Mouse (Mus musculus) neural tube, embryonic 10.5 days (tissue): ENCODE data around the gene Lrrc75a.

Experiments
- DNase-seq: peaks from one replicate; pipeline ENCODE4 v3.0.0-alpha.2; 2017; ENCODE audit warnings: low spot score; ENCODE audit errors: extremely low spot score

Lrrc75a gene

GRCm38 (mm10) chr11:62645732-62646494, 2.4 kb downstream of the Lrrc75a start:
- DNase-seq, result no peak

- no peak for DNase-seq
Observed at GRCm38 (mm10) chr11:62645337-62645675, 3.0 kb downstream of the Lrrc75a start.

GRCm38 (mm10) chr11:62644602-62645336, 3.6 kb downstream of the Lrrc75a start:
- no peak for DNase-seq

- no peak for DNase-seq
Observed at GRCm38 (mm10) chr11:62643681-62644363, 4.5 kb downstream of the Lrrc75a start.

GRCm38 (mm10) chr11:62643011-62643631, 5.2 kb downstream of the Lrrc75a start:
- DNase-seq, result no peak

- DNase-seq, result no peak
Observed at GRCm38 (mm10) chr11:62642023-62642844, 6.1 kb downstream of the Lrrc75a start.

GRCm38 (mm10) chr11:62640378-62640777, 7.9 kb downstream of the Lrrc75a start:
- DNase-seq, result no peak

- no peak for DNase-seq
Observed at GRCm38 (mm10) chr11:62638402-62638801, 9.9 kb downstream of the Lrrc75a start.

GRCm38 (mm10) chr11:62637806-62638205, 10.5 kb downstream of the Lrrc75a start:
- no peak for DNase-seq

- no peak for DNase-seq
Observed at GRCm38 (mm10) chr11:62637401-62637800, 10.9 kb downstream of the Lrrc75a start.

GRCm38 (mm10) chr11:62636840-62637221, 11.5 kb downstream of the Lrrc75a start:
- no peak for DNase-seq

- no peak for DNase-seq
Observed at GRCm38 (mm10) chr11:62636105-62636839, 12.1 kb downstream of the Lrrc75a start.

- no peak for DNase-seq
Observed at GRCm38 (mm10) chr11:62635406-62635805, 12.9 kb downstream of the Lrrc75a start.

- DNase-seq, result no peak
Observed at GRCm38 (mm10) chr11:62631138-62631537, 17.2 kb downstream of the Lrrc75a start.

- no peak for DNase-seq
Observed at GRCm38 (mm10) chr11:62630225-62630821, 18.0 kb downstream of the Lrrc75a start.

GRCm38 (mm10) chr11:62629352-62630224, 18.7 kb downstream of the Lrrc75a start:
- DNase-seq, result peak; percentile 81

- no peak for DNase-seq
Observed at GRCm38 (mm10) chr11:62624341-62625291, 23.7 kb downstream of the Lrrc75a start.

- DNase-seq, result no peak
Observed at GRCm38 (mm10) chr11:62622850-62623249, 25.5 kb downstream of the Lrrc75a start.
